Mouse (Mus musculus) ES-Bruce4 (cell line): ENCODE measurements around the gene G3bp1. TPM values are rescaled to one million over a fixed set of nuclear protein-coding genes. Genes with fewer than 3 reads are reported as not detected.
A peak's percentile ranks its signal among the peaks of the same experiment; 100 is the strongest.

Experiments
- H3K27ac ChIP-seq: 2 replicates; pipeline ENCODE4 v1.5.1; 2012; ENCODE audit warnings: low read length, inconsistent platforms; ENCODE audit not compliant: insufficient read depth
- H3K27me3 ChIP-seq: 2 replicates; pipeline ENCODE4 v1.6.1; 2012; ENCODE audit warnings: mild to moderate bottlenecking, low read length, inconsistent platforms; ENCODE audit not compliant: control insufficient read depth, poor library complexity, insufficient read depth, severe bottlenecking
- H3K36me3 ChIP-seq: 2 replicates; pipeline ENCODE4 v1.6.1; 2012; ENCODE audit warnings: inconsistent platforms, mild to moderate bottlenecking, low read length, moderate library complexity; ENCODE audit not compliant: control insufficient read depth, poor library complexity, insufficient read depth, severe bottlenecking
- H3K4me1 ChIP-seq: one replicate; pipeline ENCODE4 v1.8.1; 2011; ENCODE audit warnings: low read length; ENCODE audit not compliant: control insufficient read depth, insufficient read depth
- H3K4me3 ChIP-seq: 2 replicates; pipeline ENCODE4 v1.5.1; 2011; ENCODE audit warnings: low read depth, mild to moderate bottlenecking, low read length
- H3K9ac ChIP-seq: 2 replicates; pipeline ENCODE4 v1.6.1; 2012; ENCODE audit warnings: low read depth, mild to moderate bottlenecking, inconsistent platforms; ENCODE audit not compliant: poor library complexity, severe bottlenecking
- H3K9me3 ChIP-seq: replicated peaks from 2 replicates; pipeline ENCODE4 v1.6.1; 2012; ENCODE audit warnings: mild to moderate bottlenecking, low read length, inconsistent platforms; ENCODE audit not compliant: control insufficient read depth, poor library complexity, insufficient read depth, severe bottlenecking
- CTCF ChIP-seq: IDR thresholded peaks from one replicate; pipeline ENCODE4 v1.8.1; 2011; ENCODE audit warnings: low read depth, low read length
- EP300 ChIP-seq: IDR thresholded peaks from 2 replicates; pipeline ENCODE4 v1.6.1; 2011; ENCODE audit warnings: low read depth, low read length; ENCODE audit not compliant: insufficient read depth
- POLR2A ChIP-seq: IDR thresholded peaks from one replicate; pipeline ENCODE4 v1.8.1; 2011; ENCODE audit warnings: low read length; ENCODE audit not compliant: insufficient read depth
- polyA plus RNA-seq: library from polyadenylated mRNA; stranded (reverse); fragments of >200 nt; gene quantifications from 2 replicates; pipeline ENCODE4 v1.2.4, GENCODE M21; 2011; ENCODE audit warnings: low read depth; ENCODE audit not compliant: missing spikeins, insufficient read depth, insufficient read length

The G3bp1 gene
- polyA plus RNA-seq = 146 and 147 TPM in 2 replicates

GRCm38 (mm10) chr11:55469048-55469843, at the start of gene G3bp1:
TSS of gene G3bp1 (plus strand) at chr11:55469685.
- TF ChIP-seq EP300 = no peak
- TF ChIP-seq POLR2A = peak; percentile 92
- Histone ChIP-seq H3K9me3 (no peaks in the 10 kb centered on the region), H3K36me3 (peaks cover 26% of the 10 kb centered on the region), H3K9ac (peak within 1 kb of the TSS; percentile 96), H3K4me3 (peak within 1 kb of the TSS; percentile 98), H3K27ac (peak within 1 kb of the TSS; percentile 97), H3K27me3 (no peaks in the 10 kb centered on the region), H3K4me1 (no peaks in the 10 kb centered on the region)

- no peaks in the 10 kb centered on the region for H3K27me3 ChIP-seq
- H3K4me3 ChIP-seq = no peak within 1 kb of the TSS
- H3K9ac ChIP-seq = no peak within 1 kb of the TSS
- TF ChIP-seq CTCF (no peak), EP300 (peak; percentile 59; the same call in 1 of the 2 replicates)
- H3K9me3 ChIP-seq = no peaks in the 10 kb centered on the region
- no peak within 1 kb of the TSS for H3K27ac ChIP-seq
- H3K36me3 ChIP-seq = no peaks in the 10 kb centered on the region
- peaks cover 7% of the 10 kb centered on the region for H3K4me1 ChIP-seq
These were observed 46.5 kb upstream of the G3bp1 start, which contains the start of gene Sparc for GRCm38 (mm10) chr11:55422978-55423377. TSS of gene Sparc (minus strand) at chr11:55423183.

GRCm38 (mm10) chr11:55423756-55424155, 45.7 kb upstream of the G3bp1 start:
- peaks cover 7% of the 10 kb centered on the region for H3K4me1 ChIP-seq
- no peak overlapping the region for H3K27ac ChIP-seq
- no peak for TF ChIP-seq POLR2A
- no peak for TF ChIP-seq EP300
- TF ChIP-seq CTCF = no peak
- H3K36me3 ChIP-seq = no peaks in the 10 kb centered on the region
- no peak overlapping the region for H3K4me3 ChIP-seq
- no peak overlapping the region for H3K9ac ChIP-seq
- no peaks in the 10 kb centered on the region for H3K27me3 ChIP-seq
- no peaks in the 10 kb centered on the region for H3K9me3 ChIP-seq

- Histone ChIP-seq H3K4me3 (no peak overlapping the region), H3K27me3 (no peaks in the 10 kb centered on the region), H3K9ac (no peak overlapping the region), H3K9me3 (no peaks in the 10 kb centered on the region), H3K36me3 (no peaks in the 10 kb centered on the region), H3K4me1 (peaks cover 7% of the 10 kb centered on the region), H3K27ac (no peak overlapping the region)
- no peak for TF ChIP-seq CTCF
- no peak for TF ChIP-seq POLR2A
- no peak for TF ChIP-seq EP300
These were observed 44.6 kb upstream of the G3bp1 start for GRCm38 (mm10) chr11:55424746-55425360.

GRCm38 (mm10) chr11:55428186-55429012, 41.1 kb upstream of the G3bp1 start:
- no peaks in the 10 kb centered on the region for H3K27me3 ChIP-seq
- H3K4me3 ChIP-seq = no peak overlapping the region
- H3K9ac ChIP-seq = no peak overlapping the region
- H3K27ac ChIP-seq = peak overlapping the region; percentile 72
- H3K9me3 ChIP-seq = no peaks in the 10 kb centered on the region
- H3K4me1 ChIP-seq = peaks cover 4% of the 10 kb centered on the region
- H3K36me3 ChIP-seq = no peaks in the 10 kb centered on the region
- TF ChIP-seq POLR2A (no peak), EP300 (no peak), CTCF (no peak)
